Mouse (Mus musculus): Measurements from ENCODE around the gene Cobll1.

GRCm38 (mm10) chr2:65226494-65226893 is 12.7 kb downstream of the Cobll1 start:
- TF ChIP-seq CTCF (IDR thresholded peaks at IDR 0.05; ENCODE audit: borderline replicate concordance, extremely low read depth, insufficient read depth, insufficient read length) (no peak), POLR2A (IDR thresholded peaks at IDR 0.05; ENCODE audit: borderline replicate concordance, extremely low read depth, insufficient read depth, insufficient read length, poor library complexity, severe bottlenecking) (no peak)
